Mouse (Mus musculus) C2C12 (cell line): ENCODE data around the gene Nox3.

Experiments used
- MAX ChIP-seq: IDR thresholded peaks from one replicate; pipeline ENCODE4 v1.6.1; 2011; ENCODE audit warnings: mild to moderate bottlenecking, control low read depth
- USF1 ChIP-seq: IDR thresholded peaks from one replicate; pipeline ENCODE4 v1.6.1; 2011; ENCODE audit warnings: low read depth, mild to moderate bottlenecking, control low read depth, moderate library complexity

GRCm38 (mm10) chr17:3669226-3669625, 26.8 kb downstream of the Nox3 start:
- TF ChIP-seq MAX: no peak
- no peak for TF ChIP-seq USF1
